Mouse (Mus musculus) E14TG2a.4 (cell line): Measurements from ENCODE around the gene Bptf.
"Not testable (repeated sequence)": the region's sequence is repeated elsewhere in the genome, so short reads cannot be mapped to it uniquely, and the experiment has no call there.

ENCODE experiments used
- H3K27me3 ChIP-seq: 2 replicates; pipeline ENCODE4 v1.6.1; 2014; ENCODE audit warnings: low read length, control low read depth; ENCODE audit not compliant: insufficient read depth
- H3K36me3 ChIP-seq: 2 replicates; pipeline ENCODE4 v1.6.1; 2014; ENCODE audit warnings: low read length, control low read depth; ENCODE audit not compliant: insufficient read depth
- H3K4me1 ChIP-seq: replicated peaks from 2 replicates; pipeline ENCODE4 v1.6.1; 2014; ENCODE audit warnings: low read depth, low read length, control low read depth
- H3K4me3 ChIP-seq: replicated peaks from 2 replicates; pipeline ENCODE4 v1.5.1; 2014; ENCODE audit warnings: mild to moderate bottlenecking, low read length
- H3K9me3 ChIP-seq: 2 replicates; pipeline ENCODE4 v1.6.1; 2014; ENCODE audit warnings: low read length, control low read depth
- CTCF ChIP-seq: conservative IDR thresholded peaks from 2 replicates; pipeline ENCODE4 v1.5.1; 2014; ENCODE audit warnings: low read length
- NANOG ChIP-seq: IDR thresholded peaks from 2 replicates; pipeline ENCODE4 v1.6.1; 2014; ENCODE audit warnings: borderline replicate concordance, low read length, mixed read lengths
- POU5F1 ChIP-seq: IDR thresholded peaks from 2 replicates; pipeline ENCODE4 v1.6.1; 2014; ENCODE audit warnings: low read length, borderline replicate concordance

Gene Bptf

DNA sequence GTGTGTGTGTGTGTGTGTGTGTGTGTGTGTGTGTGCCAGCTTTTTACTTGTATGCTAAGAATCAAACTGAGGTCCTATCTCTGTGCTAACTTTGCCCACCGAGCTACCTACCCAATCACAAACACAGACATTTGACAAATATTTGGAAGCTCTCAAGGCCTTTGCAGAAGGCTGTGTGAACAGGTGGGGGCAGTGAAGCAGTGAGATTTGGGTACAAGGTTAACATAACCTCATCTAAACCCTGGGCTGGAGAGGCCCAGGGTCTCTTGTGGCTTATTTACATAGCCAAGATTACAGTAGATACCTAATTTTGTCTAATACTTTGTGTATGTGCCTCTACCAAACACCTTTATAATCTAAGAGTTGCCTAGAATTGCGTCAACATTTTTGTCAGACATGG, 10.5 kb upstream of the Bptf start:
- Histone ChIP-seq H3K36me3 (no peaks in the 10 kb centered on the region), H3K4me3 (no peak overlapping the region), H3K27me3 (no peaks in the 10 kb centered on the region), H3K9me3 (no peaks in the 10 kb centered on the region), H3K4me1 (peaks cover 45% of the 10 kb centered on the region)
- TF ChIP-seq NANOG (no peak), POU5F1 (no peak), CTCF (no peak)

DNA sequence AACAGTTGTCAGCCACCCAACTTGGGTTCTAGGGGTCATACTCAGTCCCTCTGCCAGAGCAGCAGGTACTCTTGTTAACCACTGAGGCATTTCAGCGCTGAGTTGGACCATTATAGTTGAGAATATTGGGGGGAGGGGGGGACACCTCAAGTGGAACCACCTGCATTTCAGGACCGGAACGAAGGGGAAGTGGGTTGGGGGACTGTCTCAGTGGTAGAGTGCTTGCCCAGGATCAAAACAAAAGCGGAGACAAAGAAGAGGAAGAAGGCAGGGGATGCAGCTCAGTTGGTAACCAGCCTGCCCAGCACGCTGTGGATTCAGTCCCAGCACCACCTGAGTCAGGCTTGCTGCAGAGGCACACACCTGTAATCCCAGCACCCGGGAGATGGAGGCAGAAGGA, 8.8 kb upstream of the Bptf start:
- peak overlapping the region; percentile 27 for H3K4me3 ChIP-seq
- H3K9me3 ChIP-seq, result no peaks in the 10 kb centered on the region
- H3K36me3 ChIP-seq, result no peaks in the 10 kb centered on the region
- TF ChIP-seq NANOG (no peak), POU5F1 (no peak), CTCF (no peak)
- no peaks in the 10 kb centered on the region for H3K27me3 ChIP-seq
- peaks cover 55% of the 10 kb centered on the region for H3K4me1 ChIP-seq

DNA sequence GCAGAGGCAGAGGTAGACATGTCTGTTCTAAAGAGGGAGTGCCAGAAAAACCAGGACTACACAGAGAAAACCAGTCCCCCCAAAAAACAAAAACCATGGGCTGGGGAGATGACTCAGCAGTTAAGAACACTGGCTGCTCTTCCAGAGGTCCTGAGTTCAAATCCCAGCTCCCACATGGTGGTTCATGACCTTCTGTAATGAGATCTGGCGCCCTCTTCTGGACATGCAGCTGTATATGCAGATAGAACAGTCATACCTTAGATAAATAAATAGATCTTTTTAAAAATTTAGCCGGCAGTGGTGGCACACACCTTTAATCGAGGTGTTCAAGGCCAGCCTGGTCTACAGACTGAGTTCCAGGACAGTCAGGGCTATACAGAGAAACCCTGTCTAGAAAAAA, 6.7 kb upstream of the Bptf start:
- Histone ChIP-seq H3K4me3 (no peak overlapping the region), H3K4me1 (peaks cover 61% of the 10 kb centered on the region), H3K36me3 (no peaks in the 10 kb centered on the region), H3K27me3 (no peaks in the 10 kb centered on the region), H3K9me3 (no peaks in the 10 kb centered on the region)
- TF ChIP-seq CTCF (peak; percentile 47), NANOG (no peak), POU5F1 (no peak)

DNA sequence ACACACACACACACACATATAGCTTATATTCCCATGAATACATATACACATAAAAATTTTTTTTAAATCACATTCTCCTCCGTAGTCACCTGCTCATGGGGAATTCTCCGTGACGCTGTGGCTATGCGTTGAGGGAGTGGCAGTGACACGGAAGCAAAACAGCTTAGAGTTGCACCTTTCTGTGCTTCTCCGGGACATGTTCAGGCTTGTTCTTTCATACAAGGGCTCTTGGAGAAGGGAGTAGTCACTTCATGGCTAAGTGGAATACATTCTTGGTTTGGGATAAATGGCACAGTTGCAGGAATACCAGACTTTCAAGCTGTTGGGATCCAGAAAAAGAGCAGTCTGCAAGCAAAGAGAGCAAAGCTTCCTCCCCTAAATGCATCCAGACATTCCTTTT, 5.7 kb upstream of the Bptf start:
- no peaks in the 10 kb centered on the region for H3K27me3 ChIP-seq
- H3K4me3 ChIP-seq, result 0 out of 2 replicates have a peak overlapping the region, but pooled peaks have one; percentile 26
- no peaks in the 10 kb centered on the region for H3K36me3 ChIP-seq
- no peaks in the 10 kb centered on the region for H3K9me3 ChIP-seq
- TF ChIP-seq CTCF (0 out of 2 replicates have a peak, but pooled peaks have one; percentile 3), POU5F1 (no peak), NANOG (no peak)
- peaks cover 69% of the 10 kb centered on the region for H3K4me1 ChIP-seq

GRCm38 (mm10) chr11:107136458-107136857, 4.5 kb upstream of the Bptf start:
- H3K27me3 ChIP-seq, H3K9me3 ChIP-seq, H3K36me3 ChIP-seq: not testable (repeated sequence)
- H3K4me1 ChIP-seq, result peaks cover 67% of the 10 kb centered on the region
- peak overlapping the region; percentile 26 for H3K4me3 ChIP-seq

- TF ChIP-seq NANOG, result no peak
- TF ChIP-seq CTCF, result no peak
- TF ChIP-seq POU5F1, result no peak
- Histone ChIP-seq H3K36me3 (no peaks in the 10 kb centered on the region), H3K4me3 (peak overlapping the region; percentile 26), H3K9me3 (no peaks in the 10 kb centered on the region), H3K4me1 (peaks cover 60% of the 10 kb centered on the region), H3K27me3 (no peaks in the 10 kb centered on the region)
Observed at GRCm38 (mm10) chr11:107135741-107136140, 3.8 kb upstream of the Bptf start.

GRCm38 (mm10) chr11:107132426-107132825, 499 bp upstream of the Bptf start:
- Histone ChIP-seq H3K4me1 (peaks cover 65% of the 10 kb centered on the region), H3K4me3 (peak overlapping the region; percentile 87), H3K36me3 (peaks cover 13% of the 10 kb centered on the region; the same call in 1 of the 2 replicates), H3K9me3 (no peaks in the 10 kb centered on the region), H3K27me3 (no peaks in the 10 kb centered on the region)
- no peak; the same call in 1 of the 2 replicates for TF ChIP-seq CTCF
- no peak for TF ChIP-seq NANOG
- no peak for TF ChIP-seq POU5F1

- Histone ChIP-seq H3K9me3 (no peaks in the 10 kb centered on the region), H3K36me3 (peaks cover 20% of the 10 kb centered on the region; the same call in 1 of the 2 replicates), H3K4me3 (peak overlapping the region; percentile 88), H3K27me3 (no peaks in the 10 kb centered on the region), H3K4me1 (peaks cover 67% of the 10 kb centered on the region)
- no peak for TF ChIP-seq POU5F1
- no peak for TF ChIP-seq CTCF
- TF ChIP-seq NANOG, result no peak
Observed at GRCm38 (mm10) chr11:107130879-107131748, 813 bp downstream of the Bptf start.
